In the genomic region with DNA sequence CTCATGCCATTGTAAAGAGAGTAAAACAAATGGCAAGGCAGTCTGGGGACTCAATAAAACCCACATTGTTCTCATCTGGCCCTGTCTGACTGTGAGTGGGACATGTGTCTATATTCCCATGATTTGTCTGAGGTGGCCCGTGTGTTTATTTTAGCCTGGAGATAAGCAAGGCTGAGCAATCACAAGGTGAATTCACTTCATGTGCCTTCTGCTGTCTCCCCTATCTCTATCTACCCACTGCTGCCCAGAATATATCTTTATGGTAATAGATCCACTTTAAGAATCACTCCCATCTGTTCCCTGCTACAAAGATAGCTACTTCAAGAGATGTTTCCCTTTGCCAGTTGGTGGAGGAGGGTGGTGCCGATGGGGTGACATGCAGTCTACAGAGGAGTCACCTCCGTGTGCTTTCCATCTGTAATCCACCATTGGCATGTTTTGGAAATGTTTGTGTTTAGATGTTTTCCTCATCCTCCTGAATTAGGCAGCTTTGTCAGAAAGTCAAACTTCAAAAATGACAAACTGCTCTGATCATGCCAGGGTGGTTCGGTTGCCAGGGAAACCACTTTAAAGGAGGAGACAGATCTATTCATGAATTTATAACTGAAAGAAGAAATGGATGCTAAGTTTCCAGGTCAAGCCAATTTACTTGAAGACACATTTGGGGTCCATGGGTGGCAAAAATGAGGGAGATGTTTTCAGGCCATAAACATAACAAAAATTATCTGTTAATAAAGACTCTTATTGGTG, we compare ENCODE assay signal across 13 mouse cellular contexts.
A peak's percentile ranks its signal among the peaks of the same experiment; 100 is the strongest.
DNase-seq lines count a peak whose midpoint lies in the region; ATAC-seq and TF ChIP-seq lines count a peak whose summit lies in the region.
"Had no signal": no experiment of that assay in that cellular context is flagged by ENCODE, and none has a peak within 500 bp of the region (broad histone marks: within the 10 kb centered on the region; RNA-seq: fewer than 3 reads in every experiment).

No protein-coding gene starts in this region.

- H3K9me3 ChIP-seq in hindbrain, postnatal 0 days (ENCODE audit: low read length) = no peaks in the 10 kb centered on the region
- no peaks in the 10 kb centered on the region for H3K9me3 ChIP-seq in hindbrain, embryonic 13.5 days
- H3K9me3 ChIP-seq in forebrain, embryonic 16.5 days (ENCODE audit: control insufficient read depth, low read length) = no peaks in the 10 kb centered on the region
- H3K9me3 ChIP-seq: neural tube, embryonic 12.5 days had no signal

- peak; percentile 56; the same call in 1 of the 2 replicates for ATAC-seq in hindbrain, postnatal 0 days
- ATAC-seq in hindbrain, embryonic 13.5 days (ENCODE audit: low FRiP score) = no peak
- peak; percentile 88 for ATAC-seq in forebrain, embryonic 16.5 days

- no peak overlapping the region for H3K9ac ChIP-seq in hindbrain, postnatal 0 days (replicated peaks; ENCODE audit: low read length)
- H3K9ac ChIP-seq in hindbrain, embryonic 13.5 days = no peak overlapping the region
- no peak overlapping the region for H3K9ac ChIP-seq in forebrain, embryonic 16.5 days (replicated peaks; ENCODE audit: low read depth, low read length)
- H3K9ac ChIP-seq: neural tube, embryonic 12.5 days had no signal

- H3K27me3 ChIP-seq in hindbrain, postnatal 0 days (ENCODE audit: insufficient read depth, low read length) = no peaks in the 10 kb centered on the region
- no peaks in the 10 kb centered on the region for H3K27me3 ChIP-seq in hindbrain, embryonic 13.5 days
- no peaks in the 10 kb centered on the region for H3K27me3 ChIP-seq in forebrain, embryonic 16.5 days (replicated peaks; ENCODE audit: control insufficient read depth, insufficient read depth, low read length)
- H3K27me3 ChIP-seq: neural tube, embryonic 12.5 days had no signal

- H3K4me3 ChIP-seq in hindbrain, postnatal 0 days (ENCODE audit: low read length) = no peak overlapping the region
- H3K4me3 ChIP-seq in hindbrain, embryonic 13.5 days = no peak overlapping the region
- no peak overlapping the region for H3K4me3 ChIP-seq in forebrain, embryonic 16.5 days (replicated peaks; ENCODE audit: low read length)
- H3K4me3 ChIP-seq: neural tube, embryonic 12.5 days had no signal

- no peak overlapping the region for H3K4me2 ChIP-seq in hindbrain, postnatal 0 days (ENCODE audit: low read depth, low read length)
- H3K4me2 ChIP-seq in hindbrain, embryonic 13.5 days = no peak overlapping the region
- no peak overlapping the region for H3K4me2 ChIP-seq in forebrain, embryonic 16.5 days (ENCODE audit: low read length)
- H3K4me2 ChIP-seq: neural tube, embryonic 12.5 days had no signal

- H3K36me3 ChIP-seq in hindbrain, postnatal 0 days (ENCODE audit: insufficient read depth, low read length) = no peaks in the 10 kb centered on the region
- no peaks in the 10 kb centered on the region for H3K36me3 ChIP-seq in hindbrain, embryonic 13.5 days
- H3K36me3 ChIP-seq in forebrain, embryonic 16.5 days (ENCODE audit: control insufficient read depth, insufficient read depth) = no peaks in the 10 kb centered on the region
- H3K36me3 ChIP-seq: neural tube, embryonic 12.5 days had no signal

- DNase-seq in hindbrain, postnatal 0 days (ENCODE audit: low spot score) = no peak
- peak; percentile 27 to 49 for DNase-seq in frontal cortex, postnatal 10 days (ENCODE audit: low spot score in 2 of 2)
- peak; percentile 54 to 92 for DNase-seq in left cerebral cortex, postnatal 25 days (ENCODE audit: low spot score in 2 of 2)
- DNase-seq in embryo, embryonic 10 days (ENCODE audit: low spot score) = no peak
- DNase-seq in spleen, adult 12 weeks (ENCODE audit: low spot score) = no peak
- no peak for DNase-seq in gastrocnemius, adult 8-10 months (ENCODE audit: low spot score in 2 of 2)
- DNase-seq: cerebellum, postnatal 14 days; kidney, adult 9 months; lung, adult 2 months; thymus, adult 18-20 months had no signal

- TF ChIP-seq CTCF in hindbrain, postnatal 0 days (IDR thresholded peaks at IDR 0.05; ENCODE audit: low read depth) = no peak

- H3K27ac ChIP-seq in hindbrain, postnatal 0 days = no peak overlapping the region
- no peak overlapping the region for H3K27ac ChIP-seq in hindbrain, embryonic 13.5 days
- H3K27ac ChIP-seq in forebrain, embryonic 16.5 days (ENCODE audit: low read length) = no peak overlapping the region; the same call in 1 of the 2 replicates
- H3K27ac ChIP-seq: neural tube, embryonic 12.5 days had no signal

- intact Hi-C loops in left cerebral cortex, postnatal 25 days (cut with DNase I) = loop anchor here (1.0 kb wide), 1 partner anchor 11 kb away; no protein-coding TSS in a partner anchor

- WGBS in hindbrain, postnatal 0 days = 70% methylated on average over 4 of the region's 4 CpGs
- 84% methylated on average over 4 of the region's 4 CpGs for WGBS in hindbrain, embryonic 13.5 days
- WGBS in forebrain, embryonic 16.5 days = 64% methylated on average over 4 of the region's 4 CpGs

- 0 out of 2 replicates have a peak, but pooled peaks cover 3% of the 10 kb centered on the region for H3K4me1 ChIP-seq in hindbrain, postnatal 0 days (ENCODE audit: insufficient read depth, low read length)
- no peaks in the 10 kb centered on the region; the same call in 1 of the 2 replicates for H3K4me1 ChIP-seq in hindbrain, embryonic 13.5 days (replicated peaks)
- peaks cover 4% of the 10 kb centered on the region for H3K4me1 ChIP-seq in forebrain, embryonic 16.5 days (replicated peaks; ENCODE audit: control insufficient read depth, insufficient read depth, low read length)
- H3K4me1 ChIP-seq: neural tube, embryonic 12.5 days had no signal

Comparison
In these comparisons a context has a peak if more than half of its experiments do, and no peak if none do; other contexts are left out.
1. DNase-seq: peak in frontal cortex, postnatal 10 days (2 of 2) and left cerebral cortex, postnatal 25 days (2 of 2); none in hindbrain, postnatal 0 days (single experiment), embryo, embryonic 10 days (single experiment), spleen, adult 12 weeks (single experiment) and gastrocnemius, adult 8-10 months (0 of 2).